Mouse (Mus musculus): ENCODE data around the gene Ppp1r17. TPM values are rescaled to one million over a fixed set of nuclear protein-coding genes. Genes with fewer than 3 reads are reported as not detected.

Gene Ppp1r17
- polyA plus RNA-seq, 1 experiment = 3.0 TPM

Other genes with a start within 250 kb of the Ppp1r17 start
- gene Itprid1, start 180.6 kb upstream of the Ppp1r17 start, polyA plus RNA-seq (2012; rRNA removed) = 0.59 and 0.64 TPM in 2 replicates